Mouse (Mus musculus): Measurements from ENCODE around the gene Ghrh.
"Not testable (repeated sequence)": the region's sequence is repeated elsewhere in the genome, so short reads cannot be mapped to it uniquely, and the experiment has no call there.

The Ghrh gene

DNA sequence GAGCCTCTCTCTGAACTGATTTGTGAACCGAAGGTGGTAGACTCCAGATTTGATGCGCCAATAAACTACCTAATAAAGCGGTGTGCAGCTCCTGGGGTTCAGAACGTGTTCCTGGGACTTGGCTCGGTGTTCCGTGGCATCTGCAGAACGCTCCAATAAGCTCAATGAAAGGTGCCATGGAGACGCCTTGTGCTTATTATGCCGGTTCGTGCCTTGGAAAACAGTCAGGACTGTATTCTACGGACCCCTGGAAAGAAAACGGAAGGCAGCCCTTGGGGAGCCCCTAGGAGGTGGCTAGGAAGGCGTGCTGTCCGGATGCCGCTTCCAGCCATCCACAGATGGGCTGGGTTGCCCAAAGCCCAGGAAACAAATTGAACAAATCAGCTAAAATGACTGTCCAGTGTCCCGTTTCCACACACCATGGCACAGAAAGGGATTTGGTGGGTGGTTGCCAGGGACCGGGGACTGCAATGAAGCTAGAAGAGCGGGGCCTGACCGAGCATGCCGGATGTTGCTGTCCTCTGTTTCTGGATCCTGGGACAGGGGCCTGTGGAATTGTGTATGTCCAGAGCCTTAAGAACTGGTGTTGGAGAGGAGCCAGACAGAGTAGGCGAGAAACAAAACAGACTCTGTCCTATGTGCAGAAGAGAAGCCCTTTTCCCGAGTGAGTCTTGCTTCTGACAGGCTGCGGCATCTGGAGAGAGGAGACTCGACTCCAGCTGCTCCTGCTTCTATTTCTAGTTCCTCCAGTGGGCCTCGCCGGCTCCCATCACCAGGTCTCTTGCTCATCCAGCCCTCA is at the start of gene Ghrh:
Gene Ghrh (minus strand): TSS at position 146 of the 799 bp plus-strand sequence.
- peak; percentile 24 for DNase-seq

DNA sequence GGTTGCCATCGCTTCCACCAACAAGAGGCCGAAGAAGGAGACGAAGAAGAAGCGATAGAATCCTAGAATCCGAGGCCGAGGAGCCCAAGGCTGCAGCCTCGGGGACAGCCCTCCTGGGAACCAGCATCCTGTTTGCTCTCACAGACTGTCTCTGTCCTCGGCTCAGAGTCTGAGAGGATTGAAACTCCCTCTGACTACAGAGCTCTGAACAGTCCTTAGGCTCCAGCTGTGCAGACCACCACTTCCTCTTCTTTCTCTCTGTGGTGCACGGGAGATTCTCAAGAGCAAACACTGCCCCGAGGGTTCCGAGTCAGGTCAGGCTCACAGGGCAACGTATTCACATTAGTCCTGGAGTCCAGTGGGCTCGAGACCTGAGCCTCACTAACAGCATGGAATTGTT is 48.7 kb upstream of the Ghrh start:
- no peak for DNase-seq

DNA sequence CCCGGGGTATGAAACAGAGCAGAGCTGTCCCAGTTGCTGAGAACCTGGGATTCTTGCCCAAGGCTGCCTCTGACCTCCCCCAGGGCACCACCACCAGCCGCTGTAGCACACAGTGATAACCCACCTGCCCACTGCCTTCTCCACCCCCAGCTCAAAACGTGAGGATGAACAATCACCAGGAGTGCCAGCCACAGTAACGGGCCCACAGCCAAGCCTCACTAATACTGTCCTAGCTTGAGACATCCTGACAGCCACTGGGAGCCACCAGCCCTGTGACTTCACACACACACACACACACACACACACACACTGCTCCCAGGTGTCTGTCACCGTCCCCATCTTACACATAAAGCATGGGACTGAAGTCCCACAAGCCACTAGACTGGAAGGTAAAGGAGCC is 48.1 kb upstream of the Ghrh start:
- no peak for DNase-seq

DNA sequence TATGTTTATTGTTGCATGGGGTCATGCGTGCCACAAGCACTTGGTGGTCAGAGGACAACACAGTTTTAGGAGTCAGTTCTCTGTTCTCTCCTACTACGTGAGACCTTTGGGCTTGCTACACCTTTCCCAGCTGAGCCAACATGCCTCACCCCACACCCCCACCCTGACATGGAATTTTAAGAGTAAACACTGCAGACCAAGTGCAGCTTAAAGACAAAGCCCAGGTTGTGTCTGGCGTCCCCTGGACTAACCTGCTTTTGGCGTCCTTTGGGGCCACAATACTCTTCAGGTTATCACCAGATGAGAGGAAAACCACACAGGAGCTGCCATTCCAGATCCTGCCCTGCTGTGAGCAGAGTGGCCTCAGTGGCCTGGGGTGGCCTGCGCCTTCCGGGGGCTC is 47.6 kb upstream of the Ghrh start:
- no peak for DNase-seq

DNA sequence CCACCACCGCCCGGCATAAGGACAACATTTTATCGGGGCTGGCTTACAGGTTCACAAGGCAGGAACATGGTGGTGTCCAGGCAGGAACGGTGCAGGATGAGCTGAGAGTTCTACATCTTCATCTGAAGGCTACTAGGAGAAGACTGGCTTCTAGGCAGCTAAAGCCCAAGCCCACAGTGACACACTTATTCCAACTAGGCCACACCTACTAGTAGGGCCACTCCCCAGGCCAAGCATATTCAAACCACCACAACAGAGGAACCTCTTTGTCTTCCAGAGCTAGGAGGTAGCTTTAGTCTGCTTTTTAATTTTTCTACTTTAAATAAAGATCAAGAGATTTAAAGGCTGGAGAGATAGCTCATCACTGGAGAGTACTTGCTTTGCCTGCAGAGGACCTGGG is 46.2 kb upstream of the Ghrh start:
- DNase-seq = no peak

DNA sequence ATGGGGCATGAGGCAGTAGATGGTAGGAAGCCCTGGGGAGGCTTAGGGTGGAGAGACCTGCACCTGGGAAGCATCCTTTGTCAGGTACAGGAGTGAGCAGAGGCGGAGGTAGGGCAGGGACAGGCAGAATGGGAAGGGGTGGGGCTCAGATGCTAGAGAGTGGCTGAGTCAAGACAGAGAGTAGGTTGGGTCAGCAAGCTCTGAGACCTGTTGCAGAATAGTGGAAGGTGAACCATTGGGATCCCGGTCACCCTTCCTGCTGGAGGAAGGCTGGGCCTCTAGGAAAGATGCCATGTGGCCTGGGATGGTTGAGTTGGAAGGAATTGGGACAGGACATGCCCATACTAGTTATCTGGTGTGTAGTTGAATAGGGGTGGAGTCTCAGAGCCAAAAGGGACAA is 45.0 kb upstream of the Ghrh start:
- no peak for DNase-seq

DNA sequence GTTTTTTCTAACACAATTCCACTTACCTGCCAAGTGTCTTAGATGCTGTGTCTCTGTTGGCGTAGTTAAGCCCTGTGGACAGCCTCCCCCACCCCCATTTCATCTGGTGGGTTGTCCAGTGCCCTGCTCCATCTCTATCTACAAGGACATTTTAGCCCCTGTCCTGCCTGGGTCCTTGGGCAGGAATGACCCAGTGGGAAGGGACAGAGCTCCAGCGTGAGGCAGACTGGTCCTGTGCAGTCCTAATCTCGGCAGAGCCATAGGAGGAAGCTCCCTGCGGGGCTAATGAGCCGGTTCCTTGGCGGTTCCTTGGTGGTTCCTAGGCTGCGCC is 42.2 kb upstream of the Ghrh start:
- no peak for DNase-seq

DNA sequence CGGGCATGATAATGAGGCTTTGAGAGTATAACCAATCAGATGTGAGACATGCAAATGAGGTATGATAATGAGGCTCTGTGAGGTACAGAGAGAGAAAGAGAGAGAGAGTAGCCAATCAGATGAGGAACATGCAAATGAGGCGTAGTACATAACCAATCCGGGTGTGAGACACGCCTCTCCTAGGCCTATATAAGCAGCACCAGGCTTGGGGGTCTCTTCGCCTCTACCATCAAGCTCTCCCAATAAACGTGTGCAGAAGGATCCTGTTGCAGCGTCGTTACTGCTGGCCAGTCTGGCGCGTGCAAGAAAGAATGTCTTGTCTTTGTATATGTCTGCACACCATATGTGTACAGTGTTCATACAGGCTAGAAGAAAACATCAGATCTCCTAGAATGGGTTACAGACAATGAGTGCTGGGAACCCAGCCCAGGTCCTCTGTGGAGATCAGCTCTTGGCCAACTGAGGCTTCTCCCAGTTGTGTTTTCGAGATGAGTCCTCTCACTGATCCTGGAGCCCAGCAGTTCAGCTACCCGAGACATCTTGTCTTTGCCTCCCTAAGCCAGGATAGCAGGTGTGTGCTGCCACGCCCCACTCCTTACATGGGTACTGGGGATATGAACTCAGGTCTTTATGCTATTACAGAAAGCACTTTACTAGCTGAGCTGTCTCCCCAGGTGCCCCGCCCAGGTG is 41.7 kb upstream of the Ghrh start:
- not testable (repeated sequence) for DNase-seq

DNA sequence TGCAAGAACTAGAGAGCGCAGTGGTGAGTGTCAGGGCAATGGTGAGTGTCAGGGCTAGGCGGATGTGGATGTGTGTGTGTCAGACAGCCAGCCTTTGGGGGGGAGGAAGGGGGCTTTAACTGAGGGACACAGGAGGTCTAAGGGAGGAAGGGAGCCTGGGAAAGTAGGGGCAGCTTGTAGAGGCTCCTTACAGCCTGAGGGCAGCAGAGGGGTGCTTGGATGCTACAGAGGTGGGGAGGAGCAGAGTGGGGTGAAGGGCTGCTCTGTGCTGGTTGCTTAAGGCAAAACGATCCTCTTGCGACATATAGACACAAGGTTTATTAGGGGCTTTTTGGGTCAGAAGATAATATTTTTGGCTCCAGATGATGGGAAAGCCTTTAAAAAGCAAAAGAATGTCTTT is 37.5 kb upstream of the Ghrh start:
- DNase-seq = no peak

DNA sequence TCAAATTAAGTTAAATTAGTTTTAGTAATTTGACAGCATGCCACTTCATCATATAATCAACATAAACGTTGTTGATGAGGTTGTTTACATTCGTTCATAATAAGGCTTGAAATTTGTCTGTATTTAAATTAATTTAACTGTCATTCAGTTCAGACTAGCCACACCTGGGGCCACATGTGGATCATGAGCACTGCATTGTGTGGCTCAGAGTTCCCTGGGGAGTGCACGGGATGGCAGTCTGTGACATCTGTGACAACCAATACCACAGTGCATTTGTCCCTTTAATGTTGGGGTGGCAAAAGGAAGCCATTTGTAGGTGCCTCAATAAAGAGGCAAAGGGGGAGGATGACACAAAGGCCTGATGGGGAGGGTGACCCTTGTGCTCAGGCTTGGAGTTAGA is 29.7 kb upstream of the Ghrh start:
- no peak for DNase-seq

DNA sequence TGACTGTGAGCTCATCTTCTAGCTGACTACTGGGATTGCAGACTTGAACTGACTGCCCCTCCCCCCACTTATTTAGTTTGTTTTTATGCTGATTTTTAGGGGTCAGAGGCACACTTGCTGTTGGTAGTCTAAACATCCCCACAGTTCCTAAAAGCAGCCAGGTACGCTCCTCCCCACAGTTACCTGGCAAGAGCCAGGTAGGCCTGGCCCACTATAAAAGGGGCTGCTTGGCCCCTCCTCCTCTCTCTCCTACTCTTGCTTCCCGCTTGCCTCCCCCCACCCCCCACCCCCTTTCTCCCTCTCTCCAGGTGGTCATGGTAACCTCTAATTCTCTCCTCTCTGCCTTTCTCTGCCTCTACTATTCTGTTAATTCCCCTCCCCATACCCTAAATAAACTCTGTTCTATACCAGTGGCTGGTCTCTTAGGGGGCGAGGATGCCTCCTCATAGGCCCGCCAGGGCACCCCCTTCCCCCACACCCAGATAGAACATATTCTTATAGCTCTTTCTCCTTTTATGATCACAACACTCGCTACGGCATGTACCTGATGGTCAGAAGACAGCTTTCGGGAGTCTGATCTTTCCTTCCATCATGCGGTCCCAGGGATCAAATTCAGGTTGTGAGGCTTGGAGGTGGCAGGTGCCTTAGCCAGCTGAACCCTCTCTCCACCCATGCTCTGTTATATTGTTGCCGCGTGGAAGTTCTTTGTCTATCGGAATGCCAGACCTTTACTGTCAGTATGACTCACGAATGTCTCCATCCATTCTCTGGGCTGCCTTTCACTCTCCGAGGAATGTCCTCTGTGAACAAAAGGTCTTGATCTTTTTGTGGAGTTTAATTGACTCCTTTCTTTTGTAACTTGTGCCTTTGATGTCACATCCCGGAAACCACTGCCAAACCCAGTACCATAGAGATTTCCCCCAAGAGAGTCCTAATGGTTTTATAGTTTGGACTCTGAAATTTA is 28.8 kb upstream of the Ghrh start:
- DNase-seq = no peak

DNA sequence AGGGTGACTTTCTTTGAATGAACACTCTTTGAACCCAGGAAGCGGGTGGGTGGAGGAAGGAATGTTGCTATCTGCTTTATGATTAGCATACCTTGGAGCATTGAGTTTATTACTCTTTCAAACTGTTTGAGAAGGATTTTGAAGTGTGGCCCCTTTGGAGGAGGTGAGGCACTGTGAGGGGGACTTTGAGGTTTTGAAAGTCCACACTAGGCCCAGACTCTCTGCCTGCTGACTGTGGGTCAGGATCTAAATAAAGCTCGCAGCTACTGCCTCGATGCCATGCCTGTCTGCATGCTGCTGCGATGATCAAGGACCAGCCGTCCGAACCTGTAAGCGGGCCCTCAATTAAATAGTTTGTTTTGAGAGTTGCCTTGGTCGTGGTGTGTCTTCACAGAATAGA is 27.7 kb upstream of the Ghrh start:
- no peak for DNase-seq

DNA sequence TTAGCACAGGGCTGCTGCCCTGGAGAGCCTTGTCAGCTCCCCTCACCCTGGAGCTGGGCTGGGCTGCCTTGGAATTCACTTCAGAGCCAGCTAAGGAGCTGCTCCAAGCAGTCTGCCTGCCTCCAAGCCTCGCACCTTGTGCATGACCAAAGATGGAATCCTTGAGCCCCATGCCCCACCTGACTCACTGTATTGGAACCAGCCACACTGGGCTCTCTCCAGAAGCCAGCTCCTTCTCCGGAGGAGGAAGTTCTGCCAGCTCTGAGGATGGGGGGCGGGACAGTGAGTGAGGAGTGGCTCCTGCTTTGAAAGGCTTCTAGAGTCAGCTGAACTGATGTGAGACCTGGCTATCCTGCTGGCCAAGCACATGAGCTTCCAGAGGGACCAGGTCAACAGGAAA is 26.4 kb upstream of the Ghrh start:
- no peak for DNase-seq

DNA sequence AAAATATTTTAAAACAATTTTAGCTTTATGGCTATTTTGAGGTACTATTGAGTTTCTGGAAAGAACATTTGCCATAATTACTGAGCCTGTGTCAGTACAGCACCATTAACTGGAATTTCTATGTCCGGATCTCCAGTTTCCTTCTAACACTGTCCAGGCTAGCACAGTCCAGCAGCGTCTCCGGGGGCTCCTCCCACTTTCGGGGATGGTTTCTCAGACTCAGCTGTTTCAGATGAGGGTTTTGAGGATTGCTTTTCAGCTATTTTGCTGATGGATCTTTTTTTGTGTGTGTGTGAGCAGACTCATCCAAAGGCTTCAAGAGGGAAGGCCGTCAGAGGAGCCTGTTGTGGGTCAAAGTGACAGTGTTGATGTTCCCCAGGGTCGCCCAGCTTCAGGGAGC is 24.4 kb upstream of the Ghrh start:
- no peak for DNase-seq

DNA sequence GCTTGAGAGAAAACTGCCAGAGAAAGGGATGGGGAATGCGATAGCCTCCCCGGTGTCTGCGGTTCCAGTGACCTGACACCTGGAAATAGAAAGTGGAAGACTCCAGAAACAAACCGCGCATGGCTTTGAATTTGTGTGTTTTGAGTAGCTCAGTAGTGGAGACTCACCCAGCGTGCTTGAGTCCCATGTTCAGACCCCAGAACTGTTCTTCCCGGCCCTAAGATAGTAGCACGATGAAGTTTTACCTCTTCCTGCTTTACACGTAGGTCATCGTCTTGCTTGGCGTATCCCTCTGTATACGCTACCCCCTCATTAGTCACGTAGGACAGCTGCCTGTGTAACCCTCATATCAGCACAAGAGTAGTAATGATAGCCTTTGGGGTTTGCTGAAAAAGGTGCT is 20.7 kb upstream of the Ghrh start:
- no peak for DNase-seq

DNA sequence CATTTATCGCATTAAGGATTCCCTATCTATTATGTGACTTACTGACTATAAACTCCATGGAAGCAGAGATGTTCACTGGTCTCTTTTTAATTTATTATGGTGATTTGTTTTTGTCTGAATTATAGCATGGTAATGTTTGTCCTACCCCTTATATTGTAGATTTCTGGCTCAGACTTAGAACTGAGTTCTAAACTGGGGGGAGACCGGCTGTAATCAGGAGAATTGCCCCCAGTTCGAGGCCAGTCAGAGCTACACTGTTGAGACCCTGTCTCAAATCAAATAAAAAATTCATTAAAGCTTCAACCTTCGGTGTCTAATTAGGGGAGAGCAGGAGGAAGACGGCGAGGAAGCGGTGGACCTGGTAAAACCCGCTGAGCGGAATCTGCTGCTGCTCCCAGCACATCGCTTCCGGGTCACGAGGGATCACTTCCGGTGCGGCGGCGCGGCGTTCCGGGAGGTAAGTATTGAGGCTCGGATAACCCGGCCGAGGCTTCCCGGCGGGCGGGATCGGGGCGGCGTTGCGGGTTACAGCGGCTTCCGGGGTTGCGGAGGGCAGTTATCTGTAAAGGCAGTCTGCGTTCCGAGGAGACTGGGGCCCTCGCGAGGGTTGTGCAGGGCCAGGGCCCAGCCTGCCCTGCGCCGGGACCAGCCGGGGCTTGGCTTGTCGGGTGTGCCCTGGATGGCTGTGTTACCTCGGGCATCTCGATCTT is 20.0 kb upstream of the Ghrh start, which contains the start of gene Manbal:
Gene Manbal (plus strand): TSS at position 411 of the 710 bp plus-strand sequence.
- peak; percentile 95 for DNase-seq

DNA sequence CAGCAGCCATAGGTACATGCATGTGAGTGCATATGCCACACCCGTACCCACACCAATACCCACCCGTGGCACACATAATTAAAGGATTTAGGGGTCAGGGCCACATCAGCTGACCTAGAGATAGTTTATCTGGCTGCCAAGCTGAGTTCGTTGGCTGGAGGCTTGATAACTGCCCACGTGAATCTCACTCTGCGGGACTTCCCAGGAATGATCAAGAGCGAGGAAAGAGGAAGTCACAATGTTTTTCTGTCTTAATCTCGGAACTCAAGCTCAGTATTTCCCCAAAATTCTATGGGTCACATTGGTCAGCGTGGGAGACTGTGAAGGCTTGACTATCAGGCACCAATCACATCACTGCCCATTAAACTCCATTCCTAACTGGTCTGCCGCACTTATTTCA is 19.5 kb upstream of the Ghrh start:
- DNase-seq = no peak

DNA sequence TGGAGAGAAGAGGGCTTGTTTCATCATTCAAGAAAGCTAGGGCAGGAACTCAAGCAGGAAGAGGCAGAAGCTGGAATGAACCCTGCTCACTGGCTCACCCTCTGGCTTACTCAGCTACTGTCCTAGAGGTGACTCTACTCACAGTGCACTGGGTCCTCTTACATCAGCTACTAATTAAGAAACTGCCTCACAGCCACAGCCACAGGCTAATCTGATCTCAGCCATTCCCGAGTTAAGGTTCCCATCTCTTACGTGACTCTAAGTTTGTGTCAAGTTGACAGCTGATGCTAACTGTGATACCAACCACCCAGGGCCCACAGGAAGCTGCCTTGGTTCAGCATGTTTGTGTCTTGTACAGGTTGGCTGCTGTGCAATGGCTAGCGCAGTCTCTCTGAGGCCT is 15.7 kb upstream of the Ghrh start:
- no peak for DNase-seq

DNA sequence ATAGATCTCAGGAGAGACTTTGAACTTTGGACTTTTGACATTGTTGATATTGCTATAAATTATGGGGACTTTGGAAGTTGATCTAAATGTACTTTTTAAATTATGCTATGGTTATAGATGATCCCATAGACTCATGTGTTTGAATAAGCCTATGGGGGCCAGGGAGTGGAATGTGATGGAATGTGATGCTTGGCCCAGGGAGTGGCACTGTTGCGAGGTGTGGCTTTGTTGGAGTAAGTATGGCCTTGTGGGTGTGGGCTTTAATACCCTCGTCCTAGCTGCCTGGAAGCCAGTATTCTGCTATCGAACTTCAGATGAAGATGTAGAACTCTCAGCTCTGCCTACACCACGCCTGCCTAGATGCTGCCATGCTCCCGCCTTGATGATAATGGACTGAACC is 12.7 kb upstream of the Ghrh start:
- DNase-seq = no peak

DNA sequence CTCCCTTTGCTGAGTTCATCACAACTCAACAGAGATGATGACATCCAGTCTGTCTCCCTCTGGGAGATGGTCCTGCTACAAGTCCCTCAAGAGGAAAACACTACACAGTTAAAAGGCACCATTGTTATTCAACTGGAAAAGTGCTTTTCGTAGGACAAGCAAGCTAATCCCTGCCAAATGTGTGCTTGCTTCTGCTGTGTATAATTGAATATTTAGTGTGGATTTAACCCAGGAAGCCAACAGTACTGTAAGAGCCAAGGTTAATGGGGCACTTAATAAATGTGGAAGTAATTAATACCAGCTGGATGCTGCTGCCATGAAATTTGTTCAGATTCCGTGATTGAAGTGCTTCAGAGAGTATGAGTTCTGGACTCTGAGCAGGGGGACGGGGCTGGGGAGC is 6.8 kb upstream of the Ghrh start:
- no peak for DNase-seq

DNA sequence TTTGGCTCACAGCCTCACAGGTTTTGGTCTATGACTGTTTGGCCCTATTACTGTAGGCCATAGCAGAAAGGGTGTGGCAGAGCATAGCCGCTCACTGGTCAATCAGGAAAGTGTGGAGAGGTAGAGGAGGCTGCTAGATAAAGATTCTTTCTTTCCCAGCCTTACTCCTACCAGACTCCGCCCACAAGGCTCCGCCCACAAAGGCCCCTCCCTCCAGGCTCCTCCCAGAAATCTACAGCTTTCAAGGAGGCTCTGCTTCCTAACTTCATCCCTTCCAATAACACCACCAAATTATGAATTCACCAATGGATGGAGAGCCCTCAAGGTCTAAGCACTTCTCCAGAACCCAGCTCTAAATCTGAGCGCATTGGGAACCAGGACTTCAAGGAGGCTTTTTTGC is 5.9 kb upstream of the Ghrh start:
- no peak for DNase-seq

DNA sequence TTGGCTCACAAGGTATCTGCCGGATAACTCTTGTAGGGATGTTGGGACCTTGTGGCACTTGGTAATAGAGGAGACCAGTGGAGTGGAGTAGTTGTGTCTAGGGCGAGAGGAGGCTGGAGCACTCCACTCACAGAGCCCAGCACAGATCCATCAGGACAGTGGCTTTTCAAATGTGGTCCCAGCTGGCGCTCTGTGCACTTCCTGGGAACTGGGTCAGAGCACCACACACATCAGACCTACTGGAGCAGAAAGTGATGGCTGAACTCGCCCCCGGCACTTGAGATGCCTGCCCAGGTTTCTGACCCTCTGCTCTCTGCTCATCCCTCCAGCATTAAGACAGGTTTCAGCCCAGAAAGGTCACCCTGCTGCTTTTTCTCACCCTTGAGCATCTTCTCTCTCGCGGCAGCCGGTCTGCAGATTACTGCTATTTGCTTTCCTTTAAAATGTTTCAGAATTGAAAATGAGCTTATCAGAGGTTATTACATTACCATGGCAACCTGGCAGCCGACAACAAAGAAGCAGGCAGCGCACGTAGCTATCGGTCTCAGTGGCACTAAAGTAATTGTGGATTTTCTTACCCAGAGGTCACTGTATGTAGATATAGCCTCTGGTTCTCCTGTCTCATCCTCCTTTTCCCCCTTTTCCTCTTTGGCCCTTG is 1.9 kb upstream of the Ghrh start:
- no peak for DNase-seq
